Mouse (Mus musculus) midbrain, embryonic 12.5 days (tissue): ENCODE results near the gene AC129217.1. TPM values are rescaled to one million over a fixed set of nuclear protein-coding genes. Genes with fewer than 3 reads are reported as not detected.

Source experiments
- ATAC-seq: fragments of 200-750 bp; cut with Nextera tagmentation; 2 replicates; pipeline ENCODE4 v1.8.0; 2017; ENCODE audit warnings: low read depth, moderate TSS enrichment, moderate library complexity; ENCODE audit not compliant: low FRiP score
- H3K27ac ChIP-seq: fragments of 300-500 bp; sonication (generic); replicated peaks from 2 replicates; pipeline ENCODE4 v1.5.1; 2016; ENCODE audit warnings: mild to moderate bottlenecking
- H3K27me3 ChIP-seq: fragments of 300-500 bp; sonication (generic); 2 replicates; pipeline ENCODE4 v1.6.1; 2016; ENCODE audit warnings: mild to moderate bottlenecking
- H3K36me3 ChIP-seq: fragments of 300-500 bp; sonication (generic); 2 replicates; pipeline ENCODE4 v1.6.1; 2016
- H3K4me1 ChIP-seq: fragments of 300-500 bp; sonication (generic); 2 replicates; pipeline ENCODE4 v1.6.1; 2016
- H3K4me2 ChIP-seq: fragments of 300-500 bp; sonication (generic); replicated peaks from 2 replicates; pipeline ENCODE4 v1.6.1; 2016; ENCODE audit warnings: mild to moderate bottlenecking, moderate library complexity
- H3K4me3 ChIP-seq: fragments of 300-500 bp; sonication (generic); 2 replicates; pipeline ENCODE4 v1.5.1; 2016; ENCODE audit warnings: mild to moderate bottlenecking
- H3K9ac ChIP-seq: fragments of 300-500 bp; sonication (generic); replicated peaks from 2 replicates; pipeline ENCODE4 v1.6.1; 2016; ENCODE audit warnings: mild to moderate bottlenecking, moderate library complexity
- H3K9me3 ChIP-seq: fragments of 300-500 bp; sonication (generic); 2 replicates; pipeline ENCODE4 v1.6.1; 2016; ENCODE audit warnings: mild to moderate bottlenecking
- WGBS: fragments of 180-500 bp; shearing (Covaris S2); methylation state at CpG from one replicate; pipeline ENCODE4 v1.1.7; 2016; 5-methylcytosine and 5-hydroxymethylcytosine counted together
- microRNA-seq: library from miRNA; unstranded; fragments of <30 nt; microRNA quantifications from one replicate; pipeline ENCODE4, GENCODE M21; 2017
- polyA plus RNA-seq: library from polyadenylated mRNA; unstranded; fragments of >200 nt; fragmentation: Nextera tagmentation; extraction: Ambion mirVana; gene quantifications from 2 replicates; pipeline ENCODE4 v1.2.1, GENCODE M21; 2016

Gene AC129217.1
- polyA plus RNA-seq, 1 experiment from 2014 or later, result not detected

DNA sequence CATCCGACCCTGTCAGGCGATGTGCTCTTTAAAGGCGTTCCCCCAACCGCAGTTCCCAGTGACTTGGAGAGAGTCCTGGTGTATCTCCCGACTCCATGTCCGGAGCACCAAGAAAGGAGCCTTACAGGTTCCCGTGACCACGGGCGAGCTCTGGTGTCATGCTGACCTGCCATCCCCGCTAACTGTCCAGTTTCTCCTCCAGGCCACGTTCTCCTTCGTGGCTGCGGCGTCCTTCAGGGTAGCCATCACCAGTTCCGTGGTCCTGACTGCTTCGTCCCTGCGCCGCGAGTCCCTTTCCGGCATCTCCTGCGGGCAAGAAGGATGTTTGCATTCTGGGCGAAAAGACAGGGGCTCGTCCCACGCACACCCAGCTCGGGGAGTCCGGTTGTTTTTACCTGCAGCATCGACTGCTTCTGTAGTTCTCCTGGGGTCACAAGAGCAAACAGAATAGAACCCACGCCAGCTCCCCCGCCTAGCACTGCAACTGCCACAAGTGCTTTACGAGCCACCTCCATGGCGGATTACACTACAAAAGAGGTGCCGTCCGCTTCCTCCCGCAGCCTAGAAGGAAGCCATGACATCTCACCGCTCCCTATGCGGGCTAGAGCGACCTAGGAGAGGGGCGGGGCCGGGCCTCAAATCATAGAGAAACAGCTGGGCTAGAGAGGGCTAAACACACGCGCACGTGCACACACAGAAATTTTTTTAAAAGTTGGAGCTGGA is 50.9 kb downstream of the AC129217.1 start, which contains the start of gene Uqcc3:
Gene Uqcc3, minus strand, starts transcription at position 613 of the 723 bp plus-strand sequence.
- H3K9me3 ChIP-seq, result no peaks in the 10 kb centered on the region
- under 1% methylated on average over 42 of the region's 42 CpGs for WGBS
- peak; percentile 98 for ATAC-seq

DNA sequence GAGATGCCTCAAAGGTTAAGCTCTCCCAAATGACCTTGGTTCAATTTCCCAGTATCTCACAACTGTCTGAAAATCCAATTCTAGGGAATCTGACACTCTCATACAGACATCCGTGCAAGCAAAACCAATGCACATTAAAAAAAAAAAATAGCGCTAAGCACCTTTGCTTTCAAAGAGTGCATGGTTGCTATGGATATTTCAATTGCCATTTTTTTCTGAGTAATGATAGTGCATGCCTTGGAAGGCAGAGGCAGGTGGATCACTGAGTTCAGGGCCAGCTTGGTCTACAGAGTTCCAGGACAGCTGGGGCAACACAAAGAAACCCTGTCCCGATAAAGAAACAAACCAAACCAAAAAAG is 51.4 kb downstream of the AC129217.1 start:
- ATAC-seq, result 0 out of 2 replicates have a peak, but pooled peaks have one; percentile 8
- Histone ChIP-seq H3K4me1 (peaks cover 12% of the 10 kb centered on the region), H3K4me3 (peak overlapping the region; percentile 69), H3K9ac (peak overlapping the region; percentile 80), H3K4me2 (peak overlapping the region; percentile 92), H3K27me3 (no peaks in the 10 kb centered on the region), H3K36me3 (peaks cover 21% of the 10 kb centered on the region), H3K9me3 (no peaks in the 10 kb centered on the region), H3K27ac (no peak overlapping the region)
- 14% methylated on average over 3 of the region's 3 CpGs for WGBS

More for the DNA sequence above, 50.9 kb downstream of the AC129217.1 start, which contains the start of gene Uqcc3:
- H3K9ac ChIP-seq, result peak within 1 kb of the TSS; percentile 80
- H3K27me3 ChIP-seq, result no peaks in the 10 kb centered on the region
- peaks cover 12% of the 10 kb centered on the region for H3K4me1 ChIP-seq
- H3K4me3 ChIP-seq, result peak within 1 kb of the TSS; percentile 69
- H3K4me2 ChIP-seq, result peak within 1 kb of the TSS; percentile 92
- peak within 1 kb of the TSS; percentile 83 for H3K27ac ChIP-seq
- peaks cover 27% of the 10 kb centered on the region for H3K36me3 ChIP-seq

DNA sequence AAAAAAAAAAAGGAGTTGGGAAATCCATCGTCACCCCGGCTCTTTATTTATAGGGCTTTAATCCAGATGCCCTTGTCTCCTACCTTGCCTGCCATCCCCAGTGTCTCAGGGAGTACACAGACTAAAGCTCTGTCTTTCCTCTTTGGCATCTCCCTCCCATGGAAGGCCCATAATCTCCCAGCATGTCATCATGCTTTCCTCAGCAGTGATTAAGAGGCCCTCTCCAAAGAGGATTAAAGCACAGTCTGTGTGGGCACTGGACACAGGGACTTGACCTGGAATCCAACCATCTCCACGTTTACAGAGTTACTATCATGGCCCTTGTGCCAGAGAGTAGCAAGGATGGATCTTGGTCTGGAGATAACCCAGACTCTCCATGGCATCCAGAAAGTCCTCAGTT is 54.0 kb downstream of the AC129217.1 start, which contains the start of the genes Lbhd1 and Gm49403:
Gene Lbhd1, plus strand, starts transcription at position 117 of the 400 bp plus-strand sequence.
Gene Gm49403, plus strand, starts transcription at position 315 of the 400 bp plus-strand sequence.
- no peak within 1 kb of the TSS for H3K4me3 ChIP-seq
- H3K9me3 ChIP-seq, result no peaks in the 10 kb centered on the region
- no peaks in the 10 kb centered on the region for H3K27me3 ChIP-seq
- no peak within 1 kb of the TSS for H3K27ac ChIP-seq
- no peak within 1 kb of the TSS for H3K9ac ChIP-seq
- peaks cover 23% of the 10 kb centered on the region for H3K4me1 ChIP-seq
- whole genome bisulfite sequencing, result 65% methylated on average over 3 of the region's 3 CpGs
- H3K4me2 ChIP-seq, result no peak within 1 kb of the TSS
- no peak for ATAC-seq
- H3K36me3 ChIP-seq, result 0 out of 2 replicates have a peak, but pooled peaks cover 3% of the 10 kb centered on the region

DNA sequence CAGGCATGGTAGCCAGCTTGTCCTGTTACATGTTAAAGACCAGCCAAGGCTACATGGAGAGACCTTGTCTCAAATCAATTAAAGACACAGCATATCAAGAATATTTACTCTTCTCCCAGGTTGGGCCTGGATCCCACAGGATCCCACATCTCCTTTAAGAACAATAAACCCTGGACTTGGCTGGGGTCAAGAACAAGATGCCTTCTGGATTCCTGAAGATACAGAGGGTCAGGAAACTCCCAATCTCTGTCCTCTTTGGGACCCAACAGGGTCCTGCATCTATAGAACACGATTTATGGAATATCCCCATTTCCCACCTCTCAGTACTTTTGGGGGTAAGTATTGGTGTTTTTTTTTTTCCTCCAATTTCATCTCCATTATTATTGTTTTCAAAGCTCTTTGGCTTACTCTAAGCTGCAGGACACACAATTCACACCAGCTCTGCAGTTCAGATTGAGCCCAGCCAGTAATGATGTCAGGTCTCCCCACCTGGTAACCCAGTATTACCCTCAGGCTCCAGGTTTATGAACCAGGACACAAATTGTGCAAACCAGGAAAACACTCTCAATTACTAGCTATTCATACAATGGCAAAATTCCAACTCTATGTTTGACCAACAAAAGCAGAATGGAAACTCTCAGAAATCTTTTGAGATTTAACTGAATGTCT is 57.5 kb downstream of the AC129217.1 start:
- no peak overlapping the region for H3K4me3 ChIP-seq
- WGBS, result 42% methylated on average over 1 of the region's 1 CpGs
- no peak for ATAC-seq
- peak overlapping the region; percentile 75 for H3K4me2 ChIP-seq
- H3K9ac ChIP-seq, result no peak overlapping the region
- peaks cover 20% of the 10 kb centered on the region for H3K4me1 ChIP-seq
- H3K27ac ChIP-seq, result no peak overlapping the region
- H3K27me3 ChIP-seq, result no peaks in the 10 kb centered on the region
- H3K36me3 ChIP-seq, result peaks cover 16% of the 10 kb centered on the region
- no peaks in the 10 kb centered on the region for H3K9me3 ChIP-seq

- Histone ChIP-seq H3K9me3 (no peaks in the 10 kb centered on the region), H3K27ac (peak overlapping the region; percentile 85), H3K4me3 (peak overlapping the region; percentile 67), H3K4me2 (peak overlapping the region; percentile 75), H3K9ac (peak overlapping the region; percentile 81), H3K36me3 (peaks cover 16% of the 10 kb centered on the region), H3K4me1 (peaks cover 20% of the 10 kb centered on the region), H3K27me3 (no peaks in the 10 kb centered on the region)
- WGBS, result 16% methylated on average over 19 of the region's 19 CpGs
- ATAC-seq, result no peak
Measured at GRCm38 (mm10) chr19:8887585-8888463, 58.3 kb downstream of the AC129217.1 start.

DNA sequence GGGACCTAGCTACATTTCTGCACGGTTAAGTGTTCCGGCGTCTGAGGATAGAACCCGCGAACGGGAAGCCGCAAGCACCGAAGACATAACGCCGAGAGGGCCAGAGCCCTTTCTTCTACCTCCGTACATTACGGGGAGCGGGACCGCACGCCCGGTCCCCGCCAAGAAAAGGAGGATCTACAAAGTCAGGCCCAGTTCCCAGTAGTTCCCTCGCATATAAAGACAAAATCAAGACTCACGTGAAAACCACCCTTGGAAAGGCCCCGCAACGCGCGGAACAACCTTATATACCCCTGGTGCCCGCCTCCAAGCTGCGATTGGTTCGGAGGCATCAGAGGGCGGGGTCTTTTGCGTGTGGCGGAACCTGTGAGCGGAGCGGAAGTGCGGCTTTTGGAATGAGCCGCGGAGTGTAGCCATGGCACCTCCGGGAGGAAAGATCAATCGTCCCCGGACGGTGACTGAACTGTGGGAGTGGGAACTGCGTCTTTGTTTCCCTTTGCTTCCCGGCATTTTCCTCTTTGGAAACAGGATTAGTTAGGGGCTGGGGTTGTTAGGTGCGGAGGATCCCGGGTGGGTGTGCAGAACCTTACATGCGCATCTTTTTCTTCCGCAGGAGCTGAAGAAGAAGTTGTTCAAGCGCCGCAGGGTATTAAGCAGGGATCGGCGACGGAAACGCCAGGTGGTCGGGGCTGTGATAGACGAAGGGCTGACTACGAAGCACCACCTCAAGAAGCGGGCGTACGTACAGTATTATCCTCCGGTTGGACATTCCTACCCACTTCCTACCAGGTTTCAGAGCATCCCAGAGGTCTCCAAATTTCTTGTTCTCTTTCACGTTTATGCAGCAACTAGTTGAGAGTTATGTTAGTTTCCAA is 59.2 kb downstream of the AC129217.1 start, which contains the start of the genes 1810009A15Rik and Gm49416:
Gene 1810009A15Rik, plus strand, starts transcription at position 343 of the 875 bp plus-strand sequence.
Gene Gm49416, plus strand, starts transcription at position 416 of the 875 bp plus-strand sequence.
- Histone ChIP-seq H3K4me1 (peaks cover 25% of the 10 kb centered on the region), H3K9me3 (no peaks in the 10 kb centered on the region), H3K4me3 (peak within 1 kb of the TSS; percentile 67), H3K27me3 (no peaks in the 10 kb centered on the region), H3K27ac (peak within 1 kb of the TSS; percentile 85), H3K36me3 (peaks cover 16% of the 10 kb centered on the region), H3K4me2 (peak within 1 kb of the TSS; percentile 75), H3K9ac (peak within 1 kb of the TSS; percentile 81)
- peak; percentile 96 for ATAC-seq
- WGBS, result under 1% methylated on average over 58 of the region's 58 CpGs

Small RNA genes within 50 kb of the gene (microRNA-seq; reads per million reads assigned to microRNA genes)
- not detected for gene Mir5136

Other genes with a start within 250 kb of the AC129217.1 start
- gene Slc22a8, start 238.5 kb upstream of the AC129217.1 start, polyA plus RNA-seq, result 0.77 and 0.89 TPM in 2 replicates
- gene Slc22a6, start 211.7 kb upstream of the AC129217.1 start, polyA plus RNA-seq, result 3.6 and 4.2 TPM in 2 replicates
- gene Chrm1, start 166.0 kb upstream of the AC129217.1 start, polyA plus RNA-seq, result 0.50 and 0.59 TPM in 2 replicates
- 138 and 150 TPM in 2 replicates for gene Slc3a2, start 106.4 kb upstream of the AC129217.1 start, polyA plus RNA-seq
- 78.5 and 80.7 TPM in 2 replicates for gene Wdr74, start 93.9 kb upstream of the AC129217.1 start, polyA plus RNA-seq
- gene 1700092M07Rik, start 89.1 kb upstream of the AC129217.1 start, polyA plus RNA-seq, result 3.3 and 4.5 TPM in 2 replicates
- 121 and 127 TPM in 2 replicates for gene Stx5a, start 88.4 kb upstream of the AC129217.1 start, polyA plus RNA-seq
- gene Nxf1, start 72.7 kb upstream of the AC129217.1 start, polyA plus RNA-seq, result 210 and 224 TPM in 2 replicates
- 211 and 214 TPM in 2 replicates for gene Tmem223, start 58.8 kb upstream of the AC129217.1 start, polyA plus RNA-seq
- 40.4 TPM in 2 replicates for gene Tmem179b, start 55.3 kb upstream of the AC129217.1 start, polyA plus RNA-seq
- 34.5 and 35.5 TPM in 2 replicates for gene Taf6l, start 43.4 kb upstream of the AC129217.1 start, polyA plus RNA-seq
- gene Polr2g, start 31.2 kb upstream of the AC129217.1 start, polyA plus RNA-seq, result 154 and 160 TPM in 2 replicates
- 8.3 and 8.8 TPM in 2 replicates for gene Zbtb3, start 27.2 kb upstream of the AC129217.1 start, polyA plus RNA-seq
- gene Ttc9c, start 10.4 kb upstream of the AC129217.1 start, polyA plus RNA-seq, result 65.7 and 69.9 TPM in 2 replicates
- 6.0 and 6.4 TPM in 2 replicates for gene Hnrnpul2, start 9.8 kb upstream of the AC129217.1 start, polyA plus RNA-seq
- 68.0 and 68.7 TPM in 2 replicates for gene Bscl2, start 7.7 kb downstream of the AC129217.1 start, polyA plus RNA-seq
- 174 and 180 TPM in 2 replicates for gene Gng3, start 9.4 kb downstream of the AC129217.1 start, polyA plus RNA-seq
- 0.55 and 0.62 TPM in 2 replicates for gene Lrrn4cl, start 21.0 kb downstream of the AC129217.1 start, polyA plus RNA-seq
- 172 and 175 TPM in 2 replicates for gene Ubxn1, start 41.7 kb downstream of the AC129217.1 start, polyA plus RNA-seq
- gene Uqcc3, start 51.1 kb downstream of the AC129217.1 start, polyA plus RNA-seq, result 59.6 and 63.5 TPM in 2 replicates
- gene Lbhd1, start 54.0 kb downstream of the AC129217.1 start, polyA plus RNA-seq, result 92.7 and 97.2 TPM in 2 replicates
- gene Gm49403, start 54.2 kb downstream of the AC129217.1 start, polyA plus RNA-seq, result not detected in 2 replicates
- gene 1810009A15Rik, start 59.1 kb downstream of the AC129217.1 start, polyA plus RNA-seq, result 81.0 and 87.1 TPM in 2 replicates
- gene Gm49416, start 59.2 kb downstream of the AC129217.1 start, polyA plus RNA-seq, result not detected in 2 replicates
- gene Ints5, start 63.2 kb downstream of the AC129217.1 start, polyA plus RNA-seq, result 46.2 and 46.6 TPM in 2 replicates
- 111 and 115 TPM in 2 replicates for gene Ganab, start 68.3 kb downstream of the AC129217.1 start, polyA plus RNA-seq
- gene B3gat3, start 90.6 kb downstream of the AC129217.1 start, polyA plus RNA-seq, result 71.9 and 72.5 TPM in 2 replicates
- 2.1 and 2.2 TPM in 2 replicates for gene Rom1, start 99.6 kb downstream of the AC129217.1 start, polyA plus RNA-seq
- gene Eml3, start 99.8 kb downstream of the AC129217.1 start, polyA plus RNA-seq, result 14.9 and 15.8 TPM in 2 replicates
- 189 and 192 TPM in 2 replicates for gene Mta2, start 112.1 kb downstream of the AC129217.1 start, polyA plus RNA-seq
- 34.0 and 34.2 TPM in 2 replicates for gene Tut1, start 124.1 kb downstream of the AC129217.1 start, polyA plus RNA-seq
- gene Eef1g, start 137.3 kb downstream of the AC129217.1 start, polyA plus RNA-seq, result 338 and 351 TPM in 2 replicates
- 7.6 and 12.2 TPM in 2 replicates for gene Ahnak, start 159.5 kb downstream of the AC129217.1 start, polyA plus RNA-seq